Mouse (Mus musculus) megakaryocyte, adult 5-6 weeks (primary cell): ENCODE measurements around the gene Clptm1l. TPM values are rescaled to one million over a fixed set of nuclear protein-coding genes. Genes with fewer than 3 reads are reported as not detected.

Experiments used
- ATAC-seq: 2 replicates; pipeline ENCODE4 v1.8.0; 2016; ENCODE audit warnings: mild to moderate bottlenecking, inconsistent platforms; ENCODE audit not compliant: poor library complexity, severe bottlenecking
- total RNA-seq, 2 experiments: library from RNA; stranded (forward) in 1 of 2; stranded (reverse) in 1 of 2; fragments of 153-499, 151-499 nt in 1 of 2; fragments of 221-1000, 200-1000 nt in 1 of 2; gene quantifications; 2 replicates each; pipeline versions ENCODE4 v1.2.3 to v1.2.4; 2015 to 2017

Gene Clptm1l
- total RNA-seq, 2 experiments from 2014 or later = 66.0 to 196 TPM

GRCm38 (mm10) chr13:73658953-73659352, 55.1 kb downstream of the Clptm1l start:
- no peak for ATAC-seq

- no peak for ATAC-seq
Measured at GRCm38 (mm10) chr13:73660163-73660695, 56.4 kb downstream of the Clptm1l start.

Other genes with a start within 250 kb of the Clptm1l start
- gene Lpcat1, start 136.8 kb upstream of the Clptm1l start, total RNA-seq (2015) = 12.7 and 14.9 TPM in 2 replicates
- 23.5 and 23.6 TPM in 2 replicates for gene Lpcat1, start 136.8 kb upstream of the Clptm1l start, total RNA-seq (2017)
- gene Slc6a3, start 67.3 kb upstream of the Clptm1l start, total RNA-seq (2015) = not detected in 2 replicates
- 0.07 TPM in 1 of 2 replicates, not detected in the other for gene Slc6a3, start 67.3 kb upstream of the Clptm1l start, total RNA-seq (2017)
- 0.04 TPM in 1 of 2 replicates, not detected in the other for gene Tert, start 22.9 kb downstream of the Clptm1l start, total RNA-seq (2015)
- gene Tert, start 22.9 kb downstream of the Clptm1l start, total RNA-seq (2017) = 0.11 TPM in 1 of 2 replicates, not detected in the other
- gene Slc6a18, start 74.0 kb downstream of the Clptm1l start, total RNA-seq (2015) = not detected in 2 replicates
- not detected in 2 replicates for gene Slc6a18, start 74.0 kb downstream of the Clptm1l start, total RNA-seq (2017)
- gene Slc6a19, start 100.9 kb downstream of the Clptm1l start, total RNA-seq (2015) = 0.34 TPM in 1 of 2 replicates, not detected in the other
- gene Slc6a19, start 100.9 kb downstream of the Clptm1l start, total RNA-seq (2017) = 0.04 TPM in 1 of 2 replicates, not detected in the other
- gene Slc12a7, start 129.1 kb downstream of the Clptm1l start, total RNA-seq (2015) = 3.6 and 8.3 TPM in 2 replicates
- gene Slc12a7, start 129.1 kb downstream of the Clptm1l start, total RNA-seq (2017) = 2.6 and 4.3 TPM in 2 replicates
- gene Nkd2, start 243.6 kb downstream of the Clptm1l start, total RNA-seq (2015) = not detected in 2 replicates
- 0.07 TPM in 1 of 2 replicates, not detected in the other for gene Nkd2, start 243.6 kb downstream of the Clptm1l start, total RNA-seq (2017)